Mouse (Mus musculus) megakaryocyte, embryonic 14.5 days (primary cell): ENCODE measurements around the gene Zfp423.

ENCODE experiments used
- FLI1 ChIP-seq: IDR thresholded peaks from 2 replicates; pipeline ENCODE4 v1.6.1; 2012; ENCODE audit warnings: low read length, inconsistent platforms, mixed read lengths
- GATA1 ChIP-seq: IDR thresholded peaks from 3 replicates; pipeline ENCODE4 v1.6.1; 2012; ENCODE audit warnings: mixed read lengths, low read length, inconsistent platforms, borderline replicate concordance

GRCm38 (mm10) chr8:87894287-87894686, 65.1 kb downstream of the Zfp423 start:
- TF ChIP-seq GATA1 (no peak), FLI1 (no peak)
